Mouse (Mus musculus): Measurements from ENCODE around the gene Eif2b2. TPM values are rescaled to one million over a fixed set of nuclear protein-coding genes. Genes with fewer than 3 reads are reported as not detected.
A peak's percentile ranks its signal among the peaks of the same experiment; 100 is the strongest.

Gene Eif2b2
- polyA plus RNA-seq (2015; fragmentation: Nextera tagmentation; extraction: Ambion mirVana), result 79.4 and 83.8 TPM in 2 replicates

GRCm38 (mm10) chr12:85219236-85219904, at the start of gene Eif2b2:
Eif2b2 (plus strand) TSS chr12:85219481.
- ATAC-seq (ENCODE audit: insufficient number of reproducible peaks, low FRiP score, low TSS enrichment, low read depth), result peak; percentile 100
- Histone ChIP-seq H3K9ac (peak within 1 kb of the TSS; percentile 68), H3K4me3 (peak within 1 kb of the TSS; percentile 74), H3K9me3 (no peaks in the 10 kb centered on the region), H3K4me1 (peaks cover 26% of the 10 kb centered on the region), H3K36me3 (peaks cover 30% of the 10 kb centered on the region), H3K27ac (peak within 1 kb of the TSS; percentile 79), H3K27me3 (no peaks in the 10 kb centered on the region), H3K4me2 (peak within 1 kb of the TSS; percentile 80)
- under 1% methylated on average over 54 of the region's 54 CpGs for WGBS

- 49% methylated on average over 3 of the region's 3 CpGs for WGBS
- no peaks in the 10 kb centered on the region for H3K27me3 ChIP-seq
- peaks cover 30% of the 10 kb centered on the region for H3K4me1 ChIP-seq
- no peak for ATAC-seq (ENCODE audit: insufficient number of reproducible peaks, low FRiP score, low TSS enrichment, low read depth)
- no peak overlapping the region for H3K9ac ChIP-seq
- H3K9me3 ChIP-seq, result no peaks in the 10 kb centered on the region
- peak overlapping the region; percentile 30; the same call in 1 of the 2 replicates for H3K27ac ChIP-seq
- no peak overlapping the region for H3K4me3 ChIP-seq
- H3K36me3 ChIP-seq, result peaks cover 7% of the 10 kb centered on the region
- peak overlapping the region; percentile 31; the same call in 1 of the 2 replicates for H3K4me2 ChIP-seq
Observed at GRCm38 (mm10) chr12:85169877-85170276, 49.4 kb upstream of the Eif2b2 start.

GRCm38 (mm10) chr12:85170284-85170947, 48.9 kb upstream of the Eif2b2 start:
- no peak overlapping the region for H3K27ac ChIP-seq
- no peak overlapping the region for H3K4me3 ChIP-seq
- H3K36me3 ChIP-seq, result peaks cover 7% of the 10 kb centered on the region
- no peak for ATAC-seq (ENCODE audit: insufficient number of reproducible peaks, low FRiP score, low TSS enrichment, low read depth)
- WGBS, result 83% methylated on average over 11 of the region's 11 CpGs
- H3K27me3 ChIP-seq, result no peaks in the 10 kb centered on the region
- no peak overlapping the region for H3K4me2 ChIP-seq
- no peak overlapping the region for H3K9ac ChIP-seq
- H3K9me3 ChIP-seq, result no peaks in the 10 kb centered on the region
- peaks cover 35% of the 10 kb centered on the region for H3K4me1 ChIP-seq

GRCm38 (mm10) chr12:85170948-85171307, 48.4 kb upstream of the Eif2b2 start:
- WGBS, result 60% methylated on average over 3 of the region's 3 CpGs
- no peaks in the 10 kb centered on the region for H3K9me3 ChIP-seq
- peaks cover 40% of the 10 kb centered on the region for H3K4me1 ChIP-seq
- no peak overlapping the region for H3K27ac ChIP-seq
- H3K9ac ChIP-seq, result no peak overlapping the region
- H3K4me2 ChIP-seq, result no peak overlapping the region
- peaks cover 5% of the 10 kb centered on the region for H3K36me3 ChIP-seq
- H3K4me3 ChIP-seq, result no peak overlapping the region
- no peaks in the 10 kb centered on the region for H3K27me3 ChIP-seq
- ATAC-seq (ENCODE audit: insufficient number of reproducible peaks, low FRiP score, low TSS enrichment, low read depth), result no peak

- Histone ChIP-seq H3K27me3 (peaks cover 7% of the 10 kb centered on the region; the same call in 1 of the 2 replicates), H3K4me2 (peak overlapping the region; percentile 83), H3K9me3 (no peaks in the 10 kb centered on the region), H3K27ac (no peak overlapping the region), H3K4me1 (peaks cover 59% of the 10 kb centered on the region), H3K9ac (no peak overlapping the region), H3K36me3 (no peaks in the 10 kb centered on the region), H3K4me3 (no peak overlapping the region)
- no peak for ATAC-seq (ENCODE audit: insufficient number of reproducible peaks, low FRiP score, low TSS enrichment, low read depth)
- 52% methylated on average over 7 of the region's 7 CpGs for WGBS
Observed at GRCm38 (mm10) chr12:85174016-85174415, 45.3 kb upstream of the Eif2b2 start.

- WGBS, result 34% methylated on average over 16 of the region's 16 CpGs
- Histone ChIP-seq H3K4me1 (peaks cover 49% of the 10 kb centered on the region), H3K36me3 (no peaks in the 10 kb centered on the region), H3K27me3 (peaks cover 12% of the 10 kb centered on the region; the same call in 1 of the 2 replicates), H3K4me2 (peak overlapping the region; percentile 83), H3K9ac (0 out of 2 replicates have a peak overlapping the region, but pooled peaks have one; percentile 20), H3K9me3 (no peaks in the 10 kb centered on the region), H3K27ac (peak overlapping the region; percentile 28), H3K4me3 (peak overlapping the region; percentile 43)
- ATAC-seq (ENCODE audit: insufficient number of reproducible peaks, low FRiP score, low TSS enrichment, low read depth), result no peak
Observed at GRCm38 (mm10) chr12:85175087-85175675, 44.1 kb upstream of the Eif2b2 start.

GRCm38 (mm10) chr12:85175926-85176845, 43.1 kb upstream of the Eif2b2 start:
- Histone ChIP-seq H3K27ac (peak overlapping the region; percentile 28), H3K9me3 (no peaks in the 10 kb centered on the region), H3K4me2 (peak overlapping the region; percentile 83), H3K4me3 (peak overlapping the region; percentile 43), H3K4me1 (peaks cover 39% of the 10 kb centered on the region), H3K27me3 (peaks cover 16% of the 10 kb centered on the region; the same call in 1 of the 2 replicates), H3K36me3 (no peaks in the 10 kb centered on the region), H3K9ac (0 out of 2 replicates have a peak overlapping the region, but pooled peaks have one; percentile 20)
- 13% methylated on average over 11 of the region's 11 CpGs for WGBS
- ATAC-seq (ENCODE audit: insufficient number of reproducible peaks, low FRiP score, low TSS enrichment, low read depth), result peak; percentile 56

GRCm38 (mm10) chr12:85176846-85177523, 42.3 kb upstream of the Eif2b2 start:
- 0 out of 2 replicates have a peak, but pooled peaks have one; percentile 35 for ATAC-seq (ENCODE audit: insufficient number of reproducible peaks, low FRiP score, low TSS enrichment, low read depth)
- Histone ChIP-seq H3K4me2 (peak overlapping the region; percentile 83), H3K27me3 (peaks cover 16% of the 10 kb centered on the region; the same call in 1 of the 2 replicates), H3K9me3 (no peaks in the 10 kb centered on the region), H3K27ac (peak overlapping the region; percentile 28), H3K4me3 (peak overlapping the region; percentile 43), H3K4me1 (peaks cover 45% of the 10 kb centered on the region), H3K36me3 (no peaks in the 10 kb centered on the region), H3K9ac (no peak overlapping the region)
- 2% methylated on average over 32 of the region's 32 CpGs for WGBS

- WGBS, result 71% methylated on average over 10 of the region's 10 CpGs
- Histone ChIP-seq H3K4me2 (peak within 1 kb of the TSS; percentile 83), H3K27me3 (peaks cover 16% of the 10 kb centered on the region; the same call in 1 of the 2 replicates), H3K9me3 (no peaks in the 10 kb centered on the region), H3K36me3 (no peaks in the 10 kb centered on the region), H3K9ac (no peak within 1 kb of the TSS), H3K4me3 (peak within 1 kb of the TSS; percentile 43), H3K27ac (peak within 1 kb of the TSS; percentile 28), H3K4me1 (peaks cover 51% of the 10 kb centered on the region)
- ATAC-seq (ENCODE audit: insufficient number of reproducible peaks, low FRiP score, low TSS enrichment, low read depth), result no peak
Observed at GRCm38 (mm10) chr12:85177740-85178239, 41.5 kb upstream of the Eif2b2 start, which contains the start of gene Pgf. Pgf (minus strand) TSS chr12:85177790.

- Histone ChIP-seq H3K9ac (no peak overlapping the region), H3K27ac (no peak overlapping the region), H3K27me3 (peaks cover 16% of the 10 kb centered on the region; the same call in 1 of the 2 replicates), H3K4me3 (no peak overlapping the region), H3K4me1 (peaks cover 51% of the 10 kb centered on the region), H3K9me3 (no peaks in the 10 kb centered on the region), H3K36me3 (no peaks in the 10 kb centered on the region), H3K4me2 (no peak overlapping the region)
- ATAC-seq (ENCODE audit: insufficient number of reproducible peaks, low FRiP score, low TSS enrichment, low read depth), result no peak
- WGBS, result 76% methylated on average over 2 of the region's 2 CpGs
Observed at GRCm38 (mm10) chr12:85178294-85178693, 41.0 kb upstream of the Eif2b2 start.
